Mouse (Mus musculus): Measurements from ENCODE around the gene Crhbp. TPM values are rescaled to one million over a fixed set of nuclear protein-coding genes. Genes with fewer than 3 reads are reported as not detected.
A peak's percentile ranks its signal among the peaks of the same experiment; 100 is the strongest.

Gene Crhbp
- total RNA-seq (2021) = not detected

DNA sequence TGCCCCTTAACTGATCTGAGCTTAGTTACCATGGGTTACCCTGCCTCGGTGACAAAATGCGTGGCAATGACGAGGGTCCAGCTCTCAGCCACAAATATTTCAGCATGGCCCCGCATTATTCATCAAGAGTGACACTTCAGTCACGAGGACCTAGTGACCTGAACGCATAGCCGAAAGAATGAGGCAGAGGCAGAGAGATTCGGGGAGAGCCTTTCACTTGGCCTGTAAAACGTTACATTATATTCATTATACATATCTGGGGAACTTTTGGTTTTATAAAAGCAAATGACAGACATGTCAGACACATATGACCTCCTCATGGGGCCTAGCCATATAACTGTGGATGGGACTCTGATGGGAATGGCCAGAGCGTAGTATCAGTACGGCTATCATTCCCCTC, at the start of gene Crhbp:
Crhbp (minus strand) TSS at position 101 of the 400 bp plus-strand sequence.
- no peak for DNase-seq
- intact Hi-C loops (cut with DNase I) = no loop called here

DNA sequence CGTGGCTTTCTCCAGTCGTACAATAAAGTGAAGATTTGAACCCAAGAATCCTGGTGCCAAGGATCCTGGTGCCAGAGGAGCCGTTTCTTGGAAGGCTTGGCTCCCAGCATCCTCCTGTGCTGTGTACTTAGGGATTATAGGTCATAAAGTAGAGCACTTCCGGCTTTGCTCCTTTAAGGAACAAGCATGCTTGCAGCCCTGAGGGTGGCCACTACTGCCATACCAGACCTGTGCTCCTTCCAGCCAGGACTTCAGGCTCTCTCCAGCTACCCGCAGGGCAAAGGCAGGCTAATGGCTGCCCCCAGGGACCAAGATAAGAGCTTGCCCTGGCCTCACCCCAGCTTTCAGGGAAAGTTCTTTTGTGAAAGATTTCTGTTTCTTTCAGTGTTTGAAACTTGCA, 48.6 kb upstream of the Crhbp start:
- DNase-seq = peak in 1 of 2 experiments; percentile 25
- intact Hi-C loops (cut with DNase I) = no loop called here

DNA sequence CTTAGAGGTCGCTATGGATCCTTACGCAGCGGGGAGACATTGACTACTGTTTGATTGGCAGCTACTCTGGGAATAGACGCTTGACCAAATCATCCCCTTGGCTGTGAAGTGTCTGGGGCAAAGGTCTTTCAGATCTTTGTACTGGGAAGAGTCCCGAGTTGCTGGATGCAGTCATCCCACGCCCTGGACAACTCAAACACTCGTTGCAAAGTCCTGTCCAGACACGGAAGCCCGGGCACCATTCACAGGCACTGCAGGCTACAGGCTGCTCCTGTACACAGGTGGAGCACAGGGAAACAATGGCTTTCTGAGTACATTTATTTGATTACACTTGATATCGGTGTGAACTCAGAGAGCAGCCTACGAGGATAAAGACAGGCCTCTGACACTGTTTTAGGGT, 46.6 kb upstream of the Crhbp start:
- intact Hi-C loops (cut with DNase I) = no loop called here
- DNase-seq = no peak

DNA sequence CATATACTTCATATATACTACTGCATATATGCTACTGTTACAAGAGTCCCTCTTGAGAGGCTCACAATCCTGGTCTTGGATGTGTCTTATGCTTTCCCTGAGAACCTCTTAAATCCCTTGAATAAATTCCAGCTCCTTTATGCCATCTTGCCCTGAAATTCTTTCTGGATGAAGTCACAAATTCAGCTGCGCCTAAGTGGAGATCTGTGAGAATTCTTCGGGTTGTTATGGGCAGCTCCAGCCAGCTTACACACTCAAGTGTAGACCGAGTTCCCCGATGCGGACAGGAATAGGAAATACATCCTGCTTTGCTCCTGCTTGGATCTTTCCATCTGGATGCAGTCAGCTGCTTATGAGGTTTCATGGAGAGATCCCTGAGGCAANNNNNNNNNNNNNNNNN, 39.9 kb upstream of the Crhbp start:
- peak in 1 of 2 experiments; percentile 13 for DNase-seq
- intact Hi-C loops (cut with DNase I) = no loop called here

DNA sequence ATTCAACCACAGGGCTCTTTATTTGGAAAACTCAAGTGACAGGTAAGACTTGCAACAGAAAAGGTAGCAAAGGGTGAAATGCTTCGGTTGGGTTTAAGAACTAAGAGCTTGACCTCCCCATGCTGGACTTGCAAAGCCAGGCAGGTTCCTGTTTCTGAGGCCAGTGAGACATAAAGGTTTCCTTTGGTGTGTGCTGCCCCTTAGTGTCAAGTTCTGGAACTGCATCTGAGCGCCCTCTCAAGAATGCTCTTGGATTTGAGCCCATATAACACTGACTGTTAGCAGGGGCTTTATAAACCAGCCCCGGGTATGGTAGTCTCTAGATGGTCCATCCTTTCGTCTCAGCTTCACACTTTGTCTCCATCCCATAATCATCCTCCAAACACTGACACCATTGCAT, 36.7 kb upstream of the Crhbp start:
- DNase-seq = peak; percentile 84 to 90
- intact Hi-C loops (cut with DNase I) = loop anchor here (1.0 kb wide), 1 partner anchor 91 kb away; no protein-coding TSS in a partner anchor

DNA sequence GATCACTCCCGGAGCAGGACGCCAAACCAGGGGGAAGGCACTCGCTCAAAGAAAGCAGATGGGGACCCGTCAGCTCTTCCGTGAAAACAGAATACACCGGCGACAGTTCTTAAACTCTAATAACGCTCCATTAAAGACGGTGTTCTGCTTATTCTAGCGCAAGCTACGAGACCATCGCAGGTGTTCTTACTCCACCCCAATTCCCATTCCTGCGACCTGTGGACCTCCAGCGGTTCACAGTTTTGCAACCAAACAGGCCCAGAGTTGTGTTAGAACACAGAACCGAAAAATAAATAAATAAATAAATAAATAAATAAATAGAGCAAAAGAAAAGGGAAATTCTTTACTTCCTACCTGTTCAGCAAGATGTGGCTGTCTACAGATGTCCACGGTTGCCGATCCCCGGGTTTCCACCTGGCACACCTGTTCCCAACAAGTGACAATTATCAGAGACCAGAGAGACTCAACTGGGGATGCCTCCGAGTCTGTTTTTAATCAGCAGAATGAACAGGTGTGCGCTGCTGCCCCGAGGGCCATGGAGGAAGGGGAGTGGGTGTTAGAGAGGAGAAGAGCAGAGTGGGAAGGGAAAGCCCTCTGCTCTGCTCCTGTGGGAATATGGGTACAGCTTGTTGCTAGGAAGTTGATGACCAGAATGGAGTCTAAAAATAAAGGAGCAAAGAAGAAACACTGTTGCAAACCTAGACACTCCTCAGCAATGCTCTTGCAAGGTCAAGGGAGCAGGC, 34.1 kb upstream of the Crhbp start, which contains the start of gene S100z:
S100z (minus strand) TSS at position 51 of the 743 bp plus-strand sequence.
- DNase-seq = no peak
- intact Hi-C loops (cut with DNase I) = no loop called here

DNA sequence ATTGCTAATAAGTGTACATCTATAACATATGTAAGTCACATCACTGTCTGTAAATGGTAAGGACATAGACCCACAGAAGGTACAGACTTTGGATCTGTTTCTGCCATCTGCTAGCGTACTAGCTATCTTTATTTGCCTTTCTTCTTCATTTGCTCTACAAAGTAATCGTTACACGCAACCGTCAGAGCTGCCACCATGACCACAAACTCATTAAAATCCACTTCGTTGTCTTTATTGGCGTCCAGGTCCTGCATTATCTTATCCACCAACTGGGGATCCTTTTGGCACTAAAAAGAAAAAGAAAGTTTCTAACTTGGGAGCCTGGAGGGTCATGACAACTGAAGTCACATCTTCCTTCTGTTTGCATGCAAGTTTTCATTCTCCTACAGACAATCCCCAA, 32.4 kb upstream of the Crhbp start:
- intact Hi-C loops (cut with DNase I) = no loop called here
- DNase-seq = no peak

DNA sequence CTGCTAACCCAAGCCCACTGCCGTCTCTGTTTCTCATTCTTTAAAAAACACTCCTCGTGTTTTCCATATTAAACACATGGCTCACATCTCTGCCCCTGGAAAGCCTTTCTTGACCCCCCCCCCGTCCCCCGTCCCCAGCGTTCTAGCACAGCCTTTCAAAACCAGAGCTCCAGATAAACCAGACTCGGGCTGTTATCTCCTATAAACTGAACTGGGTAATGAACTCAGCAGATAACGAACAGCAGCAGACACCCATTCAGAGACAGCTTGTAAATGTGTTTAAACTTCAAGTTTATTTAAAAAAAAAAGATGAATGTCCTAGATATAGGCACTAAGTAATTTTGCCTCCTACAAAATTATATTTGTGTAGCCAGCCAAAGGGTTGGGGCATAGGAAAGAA, 30.4 kb upstream of the Crhbp start:
- no peak for DNase-seq
- intact Hi-C loops (cut with DNase I) = no loop called here

DNA sequence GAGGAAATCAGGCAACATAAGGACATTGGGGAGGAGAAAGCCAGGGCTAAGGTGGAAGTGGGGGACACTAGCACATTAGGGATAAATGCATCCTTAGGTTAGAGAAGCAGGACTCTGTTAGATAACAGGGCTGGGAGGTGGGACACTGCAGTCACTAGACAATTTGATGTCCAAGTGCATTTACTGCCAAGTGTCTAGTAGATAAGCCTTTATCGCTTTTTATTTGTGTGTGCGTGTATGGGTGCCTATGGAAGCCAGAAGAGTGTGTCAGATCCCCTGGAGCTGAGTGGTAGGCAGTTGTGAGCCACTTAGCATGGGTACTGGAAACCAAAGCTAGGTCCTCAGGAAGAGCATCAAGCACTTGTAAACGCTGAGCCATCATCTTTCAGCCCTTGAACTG, 29.6 kb upstream of the Crhbp start:
- intact Hi-C loops (cut with DNase I) = no loop called here
- no peak for DNase-seq

DNA sequence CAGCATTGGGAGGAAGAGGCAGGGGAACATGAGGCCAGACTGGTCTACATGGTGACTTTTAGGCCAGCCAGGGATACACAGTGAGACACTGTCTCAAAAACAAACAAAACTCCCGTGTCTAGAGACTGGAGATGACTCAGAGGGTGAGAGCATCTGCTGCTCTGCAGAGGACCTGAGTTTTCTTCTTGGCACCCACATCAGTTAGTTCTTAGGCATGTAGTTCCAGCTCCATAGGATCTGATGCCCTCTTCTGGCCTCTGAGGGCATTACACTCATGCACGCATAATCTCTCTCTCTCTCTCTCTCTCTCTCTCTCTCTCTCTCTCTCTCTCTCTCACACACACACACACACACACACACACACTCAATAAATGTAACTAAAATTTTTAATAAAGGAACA, 26.2 kb upstream of the Crhbp start:
- peak in 1 of 2 experiments; percentile 44 for DNase-seq
- intact Hi-C loops (cut with DNase I) = no loop called here

DNA sequence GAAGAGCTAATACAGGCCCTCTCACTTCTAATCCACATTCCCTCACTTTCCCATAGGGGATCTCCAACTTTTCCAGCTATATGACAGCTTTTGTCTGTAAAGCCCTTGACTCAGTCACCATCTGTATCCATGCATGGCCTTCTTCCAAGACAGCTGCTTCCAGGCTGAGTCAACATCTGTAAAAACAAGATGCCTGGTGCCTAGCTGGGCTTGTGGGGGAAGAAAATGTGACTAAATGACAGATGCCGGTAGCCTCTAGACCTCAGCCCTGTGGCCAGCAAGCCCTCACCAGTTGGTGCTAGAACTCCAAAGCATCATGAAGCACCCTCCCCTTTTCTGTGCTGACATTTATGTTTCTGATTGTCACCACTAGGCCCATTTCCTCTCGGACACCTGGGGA, 6.8 kb upstream of the Crhbp start:
- intact Hi-C loops (cut with DNase I) = no loop called here
- DNase-seq = peak; percentile 58 to 62

DNA sequence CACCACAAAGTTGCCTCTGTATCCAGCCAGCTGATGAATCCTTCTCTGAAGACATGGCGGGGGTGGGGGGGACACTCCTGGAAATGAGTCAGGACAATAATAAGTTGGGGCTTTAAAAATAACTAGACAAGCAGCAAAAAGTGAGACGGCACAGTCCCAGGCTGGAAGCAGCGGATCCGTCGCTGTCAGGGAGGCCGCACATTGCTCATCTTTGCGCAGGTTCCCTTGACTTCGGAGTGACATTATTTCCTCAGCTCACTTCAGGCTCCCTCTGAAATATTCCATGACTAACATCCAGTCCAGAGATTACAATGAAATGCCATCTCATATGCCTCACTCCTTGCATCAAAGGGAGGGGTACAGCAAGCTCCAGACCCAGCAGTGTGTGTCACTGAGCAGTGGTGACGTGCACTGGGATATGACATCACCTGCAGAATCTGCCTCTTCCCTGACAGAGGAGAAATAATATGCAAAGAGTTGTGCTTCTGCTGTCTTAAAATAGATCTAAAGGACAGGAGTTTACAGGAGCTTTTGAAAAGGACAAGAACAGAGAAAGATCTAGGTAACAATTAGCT, 6.0 kb upstream of the Crhbp start:
- DNase-seq = peak in 1 of 2 experiments; percentile 8
- intact Hi-C loops (cut with DNase I) = no loop called here

DNA sequence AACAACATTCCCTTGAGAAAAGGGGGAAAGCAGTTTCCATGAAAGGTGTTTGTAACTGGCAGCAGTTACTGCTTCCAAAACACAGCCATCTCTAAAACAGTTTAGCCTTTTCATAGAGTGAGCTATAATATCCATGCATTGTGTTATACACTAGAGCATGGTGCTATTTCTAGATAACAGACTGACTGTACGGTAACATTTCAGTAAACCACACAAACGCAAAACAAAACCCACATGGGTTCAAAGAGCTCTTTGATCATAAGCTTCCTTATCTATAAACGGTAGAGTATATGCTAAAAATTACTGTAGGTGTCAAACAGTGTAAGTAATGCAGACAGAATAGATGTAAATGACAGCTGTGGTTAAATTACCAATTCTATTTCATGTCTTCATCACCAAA, 5.0 kb upstream of the Crhbp start:
- no peak for DNase-seq
- intact Hi-C loops (cut with DNase I) = no loop called here

DNA sequence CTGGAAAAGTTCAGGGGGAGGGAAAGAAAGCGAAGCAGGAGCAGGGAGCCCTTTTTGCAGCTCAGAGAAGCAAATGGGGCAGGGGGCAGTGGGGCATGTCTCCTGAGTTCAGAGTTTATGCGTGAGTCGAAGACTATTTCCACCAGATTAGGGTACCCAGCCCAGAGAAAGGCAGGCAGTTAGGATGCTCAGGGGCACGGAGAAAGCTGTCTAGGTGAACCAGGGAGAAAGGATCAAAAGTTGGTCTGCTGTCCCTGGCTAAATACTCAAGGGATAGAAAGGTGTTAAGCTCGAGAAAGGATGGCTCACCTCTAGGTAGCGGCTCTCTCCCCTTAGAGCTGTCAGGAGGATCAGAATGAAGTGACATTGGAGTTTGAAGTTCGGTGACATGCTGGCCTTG, 433 bp downstream of the Crhbp start:
- no peak for DNase-seq
- intact Hi-C loops (cut with DNase I) = no loop called here

DNA sequence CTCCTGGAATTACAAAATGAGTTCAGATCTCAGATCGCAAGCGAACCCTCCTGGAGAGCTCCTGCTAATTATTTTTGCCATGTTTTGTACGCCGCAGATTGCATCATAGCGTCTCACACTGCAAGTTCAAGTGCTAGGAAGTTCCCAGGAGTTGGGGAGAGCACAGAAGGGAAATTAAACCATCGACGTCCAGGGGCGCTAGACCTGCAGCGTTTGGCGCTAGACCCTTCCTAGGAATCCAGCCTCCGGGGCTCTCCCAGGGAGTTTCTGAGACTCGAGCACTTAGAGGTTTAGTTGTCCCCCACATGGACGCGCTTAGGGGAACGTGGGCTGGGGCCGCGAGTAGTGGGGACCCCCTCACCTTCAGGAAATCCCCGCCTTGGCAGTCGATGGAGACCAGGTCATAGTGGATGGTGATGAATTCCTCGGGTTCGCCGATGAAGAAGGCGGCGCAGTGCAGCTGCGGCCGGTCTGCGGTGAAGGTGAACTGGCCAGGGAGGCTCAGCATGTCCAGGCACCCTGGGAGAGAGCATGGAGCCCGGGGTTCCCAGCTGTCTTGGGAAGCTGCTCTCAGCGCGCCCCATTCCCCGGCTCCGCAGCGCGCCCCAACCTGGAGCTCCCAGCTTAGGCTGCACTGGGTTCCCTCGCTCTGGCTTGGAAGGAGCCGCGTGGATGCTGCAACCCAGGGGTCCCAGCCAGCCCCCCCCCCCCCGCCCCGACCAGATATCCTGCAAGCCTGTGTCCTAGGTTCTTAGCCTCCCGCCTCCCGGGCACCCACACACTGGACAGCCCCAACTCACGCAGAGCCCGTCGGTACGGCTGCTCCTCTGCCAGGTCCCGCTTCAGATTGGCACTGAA, 1.1 kb downstream of the Crhbp start:
- peak in 1 of 2 experiments; percentile 36 for DNase-seq
- intact Hi-C loops (cut with DNase I) = no loop called here

DNA sequence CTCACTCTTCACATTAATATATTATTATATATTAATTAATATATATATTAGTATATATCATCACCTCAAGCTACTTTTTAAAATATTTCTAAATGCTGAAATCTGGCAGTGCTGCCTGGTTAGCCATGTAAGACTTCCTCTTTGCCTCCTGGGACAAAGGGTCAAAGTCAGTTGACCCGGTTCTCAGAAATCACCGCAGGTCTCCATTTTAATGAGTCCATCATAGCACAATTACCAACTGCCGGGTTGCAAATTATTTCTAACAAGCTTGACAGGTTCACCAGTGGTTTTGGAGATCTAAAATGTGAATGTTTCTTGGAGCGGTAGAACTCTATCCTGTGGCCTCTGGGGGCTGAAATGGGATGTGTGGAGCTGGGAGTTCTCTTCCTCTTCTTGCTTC, 1.8 kb downstream of the Crhbp start:
- no peak for DNase-seq
- intact Hi-C loops (cut with DNase I) = no loop called here

DNA sequence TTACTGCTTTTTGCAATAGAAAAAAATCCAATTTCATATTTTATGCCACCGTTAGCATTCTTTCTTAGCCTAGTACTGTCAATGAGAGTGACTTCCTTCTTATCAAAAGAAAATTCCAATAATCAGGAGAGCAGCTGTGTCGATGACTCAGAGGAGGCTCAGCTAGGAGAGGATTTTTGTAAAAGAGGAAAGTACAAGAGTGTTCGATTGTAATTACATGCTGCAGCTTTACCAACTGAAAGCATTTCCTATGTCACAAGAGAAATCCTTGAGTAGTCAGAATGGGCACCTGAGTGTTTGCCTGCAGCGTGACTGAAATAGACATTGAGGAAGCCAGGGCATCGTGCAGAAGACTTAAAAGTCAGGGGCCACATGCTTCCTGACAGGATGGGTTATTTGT, 5.2 kb downstream of the Crhbp start:
- intact Hi-C loops (cut with DNase I) = no loop called here
- no peak for DNase-seq

DNA sequence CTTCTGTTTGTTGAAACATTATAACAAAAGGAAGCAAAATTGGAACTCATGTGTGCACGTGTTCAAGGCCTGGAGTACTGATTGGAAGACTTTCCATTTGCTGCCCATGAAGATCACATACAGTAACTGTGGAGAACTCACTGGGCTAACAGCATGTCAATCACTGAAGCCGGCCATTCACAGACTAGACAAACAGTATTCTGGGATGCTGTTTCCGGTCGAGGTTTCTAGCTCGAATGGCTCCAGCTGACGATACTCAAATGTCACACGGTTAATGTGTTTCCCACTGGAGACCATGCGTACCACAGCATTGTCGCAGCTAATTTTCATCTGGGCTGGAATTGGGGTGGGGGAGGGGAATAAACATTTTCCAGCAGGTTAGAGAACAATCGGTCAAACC, 13.0 kb downstream of the Crhbp start:
- intact Hi-C loops (cut with DNase I) = no loop called here
- DNase-seq = no peak

DNA sequence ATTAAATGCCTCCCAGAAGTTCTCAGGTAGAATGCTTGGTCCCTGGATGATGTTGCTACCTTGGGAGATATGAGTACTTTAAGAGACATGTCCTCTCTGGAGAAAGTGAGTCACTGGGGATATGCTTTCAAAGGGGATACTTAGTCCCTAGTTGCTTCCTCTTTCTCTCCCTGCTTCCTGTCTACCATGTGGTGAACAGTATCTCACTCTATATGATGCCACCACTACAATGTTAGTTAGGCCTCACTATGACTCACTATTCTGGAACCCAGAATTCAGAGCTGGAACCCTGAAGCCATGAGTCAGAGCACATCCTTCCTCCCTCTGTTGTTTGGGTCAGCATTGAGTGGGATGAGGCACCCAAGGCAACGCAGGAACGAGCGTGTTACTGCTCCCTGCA, 17.2 kb downstream of the Crhbp start:
- DNase-seq = no peak
- intact Hi-C loops (cut with DNase I) = no loop called here

DNA sequence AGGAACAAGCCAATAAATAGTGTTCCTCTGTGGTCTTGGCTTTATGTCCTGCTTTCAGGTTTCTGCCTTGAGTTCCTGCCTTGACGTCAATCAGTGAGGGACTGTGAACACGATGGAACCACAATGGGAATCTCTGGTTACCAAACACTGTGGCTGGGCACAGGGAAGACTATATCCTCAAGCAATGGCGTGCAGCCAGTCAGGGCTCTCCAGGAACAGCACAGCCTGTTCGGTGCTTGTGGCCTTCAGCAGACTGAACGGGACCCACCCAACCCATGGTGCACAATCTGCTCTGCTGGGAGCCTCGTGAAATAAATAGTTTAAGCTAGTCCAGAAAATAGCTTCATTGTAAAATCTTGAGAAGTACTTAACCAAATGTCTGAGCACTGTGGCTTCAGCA, 18.3 kb downstream of the Crhbp start:
- no peak for DNase-seq
- intact Hi-C loops (cut with DNase I) = no loop called here

DNA sequence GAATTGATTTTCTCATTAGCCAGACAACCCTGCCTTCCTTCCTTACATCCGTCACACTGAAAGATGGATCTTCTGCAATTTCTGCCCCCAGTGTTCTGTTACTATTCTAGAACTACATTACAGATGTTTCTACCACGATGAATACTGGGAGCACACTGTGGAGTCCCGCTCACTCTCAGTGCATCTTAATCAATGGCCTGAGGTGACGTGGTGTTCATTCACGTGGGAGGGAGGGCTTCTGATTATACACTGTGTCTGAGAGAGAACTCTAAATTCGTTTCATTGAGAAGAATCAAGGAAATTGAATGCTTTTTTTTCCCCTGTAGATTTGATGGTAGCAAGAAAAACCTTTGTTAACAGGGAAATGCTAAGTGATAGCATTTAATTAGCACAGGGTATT, 19.2 kb downstream of the Crhbp start:
- no peak for DNase-seq
- intact Hi-C loops (cut with DNase I) = no loop called here

DNA sequence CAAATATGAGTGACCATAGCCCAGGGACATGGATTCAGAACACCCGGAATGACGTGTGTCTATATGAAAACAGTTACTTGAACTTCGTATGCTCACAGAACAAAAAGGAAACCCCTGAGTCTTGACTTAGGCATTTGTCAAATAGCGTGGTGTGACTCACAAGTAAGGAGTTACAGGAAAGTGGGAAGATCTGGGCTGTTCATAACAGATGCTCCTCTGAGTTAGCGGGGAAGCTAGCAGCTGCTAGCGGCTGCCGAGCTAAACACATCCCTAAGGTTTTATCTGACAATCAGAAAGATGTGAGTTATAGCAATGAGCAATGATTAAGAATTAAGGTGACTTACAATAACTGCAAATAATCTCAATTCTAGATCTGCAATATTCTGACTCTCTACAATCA, 19.8 kb downstream of the Crhbp start:
- intact Hi-C loops (cut with DNase I) = no loop called here
- DNase-seq = peak in 1 of 2 experiments; percentile 6

Measured in heart, postnatal 10 days (tissue).